Mouse (Mus musculus) testis, postnatal 14 days (tissue): Measurements from ENCODE around the gene Amigo1.

Experiments
- DNase-seq: peaks from one replicate; pipeline ENCODE4 v3.0.0; 2021; ENCODE audit warnings: low spot score

Gene Amigo1

DNA sequence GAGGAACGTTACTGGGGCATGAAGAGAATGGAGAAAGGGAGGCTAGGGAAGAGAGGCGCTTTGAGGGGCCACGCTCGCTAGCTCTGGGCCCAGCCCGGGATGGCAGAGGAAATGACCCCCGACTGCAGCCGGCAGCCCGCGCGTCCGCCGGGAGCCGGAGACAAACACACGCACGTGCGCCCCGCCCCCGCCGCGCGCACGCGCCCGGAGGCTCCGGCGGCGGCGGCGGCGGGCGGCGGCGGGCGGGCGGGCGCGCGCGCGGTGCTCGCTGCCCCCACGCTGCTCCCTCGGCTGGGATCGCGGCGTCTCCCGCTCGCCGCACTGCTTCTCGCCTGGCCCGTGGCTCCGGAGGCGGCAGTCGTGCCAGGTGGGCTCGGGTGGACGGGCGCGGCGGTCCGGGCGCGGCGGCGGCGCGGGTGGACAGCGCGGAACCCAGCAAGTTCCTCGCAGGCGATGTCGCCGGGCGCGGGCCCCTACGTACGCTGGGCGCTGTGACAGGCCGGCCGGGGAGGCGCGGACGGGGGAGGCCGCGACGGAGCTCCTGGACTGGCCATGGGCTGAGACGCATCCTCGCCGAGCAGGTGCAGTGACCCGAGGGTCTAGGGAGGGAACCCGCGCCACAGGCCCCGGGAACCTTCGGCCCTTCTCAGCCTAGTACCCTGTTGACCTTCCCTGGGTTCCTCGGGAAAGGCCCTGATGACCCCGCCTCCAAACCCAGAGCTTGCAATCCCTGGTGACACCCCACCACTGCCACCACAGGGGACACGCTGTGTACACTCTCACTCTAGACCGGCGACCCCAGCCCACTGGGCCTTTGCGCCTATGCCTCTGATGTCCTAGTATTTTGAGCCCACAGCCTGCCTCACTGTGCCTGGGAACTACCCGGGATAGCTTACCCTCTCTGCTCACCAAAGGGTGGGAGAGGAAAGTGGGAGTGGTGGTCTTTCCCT, at the start of gene Amigo1:
Amigo1 (plus strand) TSS at position 238 of the 950 bp plus-strand sequence.
- peak; percentile 69 for DNase-seq

DNA sequence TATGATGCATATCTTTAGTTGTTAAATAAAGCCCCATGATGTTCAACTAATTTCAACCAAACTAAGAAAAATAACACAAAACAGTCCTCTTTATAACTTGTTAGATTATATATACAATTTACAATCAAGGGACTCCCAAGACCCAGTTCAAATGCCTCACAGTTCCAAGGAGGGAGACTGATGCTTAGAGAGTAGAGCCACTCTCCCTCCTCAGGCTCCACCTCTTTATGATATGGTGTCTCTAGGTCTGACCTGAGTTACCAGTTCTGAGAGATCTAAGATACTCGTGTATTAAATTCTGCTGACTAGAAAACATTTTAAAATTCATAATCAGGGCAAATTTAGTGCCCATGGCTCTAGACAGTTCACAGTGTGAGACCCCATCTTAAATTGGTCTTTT, 47.0 kb upstream of the Amigo1 start:
- DNase-seq = no peak

GRCm38 (mm10) chr3:108140786-108141185, 45.3 kb upstream of the Amigo1 start:
- DNase-seq = no peak

- peak; percentile 91 for DNase-seq
Observed at GRCm38 (mm10) chr3:108145534-108146445, 40.3 kb upstream of the Amigo1 start, which contains the start of gene Gnai3. TSS of gene Gnai3 (minus strand) at chr3:108146146.

- no peak for DNase-seq
Observed at GRCm38 (mm10) chr3:108146671-108147070, 39.5 kb upstream of the Amigo1 start.

DNA sequence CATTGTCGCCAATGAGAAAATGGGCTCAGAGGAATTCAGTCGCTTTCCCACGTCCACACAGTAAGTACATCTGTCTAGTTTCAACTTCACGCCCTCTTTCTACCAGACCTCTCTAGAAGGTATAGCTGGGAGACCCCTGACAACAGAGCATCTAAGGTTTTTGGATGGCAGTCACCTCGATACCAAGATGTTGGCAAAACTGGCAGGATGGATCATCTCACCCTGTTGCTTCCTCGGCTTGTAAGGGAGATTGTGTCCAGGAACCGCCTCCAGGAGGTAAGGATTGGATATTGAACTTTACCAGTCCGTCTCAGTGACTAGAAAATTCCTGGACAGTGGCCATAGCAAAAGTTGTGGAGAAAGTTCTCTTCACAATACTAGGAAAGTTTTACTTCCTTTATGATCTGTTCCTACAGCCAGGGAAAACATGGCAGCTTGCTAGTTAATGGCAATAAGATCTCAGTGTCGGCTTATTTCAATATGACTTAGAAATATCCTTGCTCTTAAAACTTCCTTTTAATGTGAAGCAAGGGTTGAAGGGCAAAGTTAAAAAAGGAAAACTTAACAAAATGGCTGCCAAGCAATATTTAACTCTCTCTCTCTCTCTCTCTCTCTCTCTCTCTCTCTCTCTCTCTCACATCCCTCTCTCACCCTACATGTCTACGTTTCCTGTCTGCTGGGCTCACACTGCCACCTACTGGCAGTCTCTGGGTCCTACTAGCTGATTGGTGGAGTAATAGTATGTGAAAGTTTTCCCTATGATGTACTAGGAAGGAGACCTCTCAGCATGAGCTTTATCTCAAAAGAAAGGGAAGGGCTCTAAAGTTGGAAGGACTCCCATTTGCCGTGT, 38.5 kb upstream of the Amigo1 start:
- DNase-seq = peak; percentile 73

- DNase-seq = no peak
Observed at GRCm38 (mm10) chr3:108152290-108152689, 33.8 kb upstream of the Amigo1 start.

DNA sequence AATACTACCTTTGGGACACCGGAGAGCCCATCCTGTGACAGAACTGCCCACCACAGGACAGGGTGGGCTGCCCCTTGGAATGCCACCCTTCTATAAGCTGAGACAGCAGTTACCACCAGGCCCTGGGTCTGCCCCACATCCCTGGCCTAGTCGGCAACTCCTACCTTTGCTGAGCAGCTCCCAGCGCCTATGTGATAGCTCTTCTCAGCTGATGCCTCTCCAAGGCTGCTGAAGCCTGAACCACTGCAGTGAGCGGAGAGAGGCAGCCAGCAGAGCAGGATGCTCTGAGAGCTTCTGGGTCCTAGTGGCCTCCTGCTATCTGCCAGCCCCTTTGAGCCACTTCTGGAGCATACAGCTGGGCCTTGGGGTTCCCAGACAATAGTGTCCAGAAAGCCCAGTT, 31.5 kb upstream of the Amigo1 start, which contains the start of gene Gpr61:
Gpr61 (minus strand) TSS at position 227 of the 400 bp plus-strand sequence.
- DNase-seq = no peak

GRCm38 (mm10) chr3:108158383-108159037, 27.6 kb upstream of the Amigo1 start:
- no peak for DNase-seq

DNA sequence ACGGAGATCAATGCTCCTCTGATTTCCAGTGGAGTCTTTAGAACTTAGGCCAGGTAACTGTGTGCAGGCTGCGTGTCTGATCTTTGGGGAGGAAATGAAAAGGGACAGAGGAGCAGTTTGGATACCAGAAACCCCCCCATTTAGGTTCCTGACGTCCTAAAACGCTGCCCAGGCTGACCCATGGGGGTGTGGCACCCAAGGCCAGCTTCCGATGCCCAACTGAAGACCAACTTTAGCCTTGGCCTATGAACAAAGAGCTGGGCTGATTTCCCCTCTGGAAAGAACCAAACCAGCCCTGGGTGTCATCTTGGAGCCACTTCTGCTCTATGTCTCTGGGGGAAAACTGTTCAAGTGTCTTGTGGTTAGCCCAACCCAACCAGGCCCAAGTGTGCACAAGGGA, 22.0 kb upstream of the Amigo1 start:
- DNase-seq = no peak

- DNase-seq = peak; percentile 69
Observed at GRCm38 (mm10) chr3:108164807-108165206, 21.3 kb upstream of the Amigo1 start.

DNA sequence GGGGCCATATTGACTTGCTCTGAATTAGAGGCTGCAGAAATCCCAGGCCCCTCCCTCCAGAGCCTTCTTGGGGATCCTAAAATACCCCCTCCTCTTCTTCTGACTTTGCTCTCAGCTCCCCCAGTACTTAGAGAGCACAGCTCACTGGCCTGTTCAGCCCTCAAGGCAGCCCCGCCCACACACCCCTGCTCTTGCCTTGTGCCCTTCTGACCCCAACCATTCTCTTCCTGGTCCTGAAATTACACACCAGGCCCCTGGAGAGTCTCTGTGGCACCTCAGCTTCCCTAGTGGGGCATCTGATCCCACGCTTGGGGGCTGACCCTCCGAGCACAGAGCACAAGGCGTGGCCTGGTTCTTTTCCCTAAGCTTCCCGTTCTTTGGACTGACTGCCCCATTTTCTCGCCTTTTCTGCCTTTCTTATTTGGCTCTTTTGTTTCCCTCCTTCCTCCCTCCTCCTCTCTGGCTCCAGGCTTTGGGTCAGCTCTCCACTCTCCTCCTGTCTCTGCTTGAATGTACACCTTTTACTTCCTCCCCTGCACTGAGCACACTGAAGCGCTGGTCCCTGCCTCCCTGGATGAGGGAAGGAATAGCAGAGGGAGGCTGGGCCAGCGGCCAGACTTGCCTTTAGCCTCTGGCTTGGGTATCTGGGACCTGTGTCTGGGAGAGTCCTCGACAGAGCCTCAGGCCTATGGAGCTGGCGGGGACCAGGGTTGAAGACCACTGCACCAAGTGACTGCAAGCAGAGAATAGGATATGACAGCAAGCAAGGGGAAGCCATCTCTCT, 20.4 kb upstream of the Amigo1 start:
- no peak for DNase-seq

DNA sequence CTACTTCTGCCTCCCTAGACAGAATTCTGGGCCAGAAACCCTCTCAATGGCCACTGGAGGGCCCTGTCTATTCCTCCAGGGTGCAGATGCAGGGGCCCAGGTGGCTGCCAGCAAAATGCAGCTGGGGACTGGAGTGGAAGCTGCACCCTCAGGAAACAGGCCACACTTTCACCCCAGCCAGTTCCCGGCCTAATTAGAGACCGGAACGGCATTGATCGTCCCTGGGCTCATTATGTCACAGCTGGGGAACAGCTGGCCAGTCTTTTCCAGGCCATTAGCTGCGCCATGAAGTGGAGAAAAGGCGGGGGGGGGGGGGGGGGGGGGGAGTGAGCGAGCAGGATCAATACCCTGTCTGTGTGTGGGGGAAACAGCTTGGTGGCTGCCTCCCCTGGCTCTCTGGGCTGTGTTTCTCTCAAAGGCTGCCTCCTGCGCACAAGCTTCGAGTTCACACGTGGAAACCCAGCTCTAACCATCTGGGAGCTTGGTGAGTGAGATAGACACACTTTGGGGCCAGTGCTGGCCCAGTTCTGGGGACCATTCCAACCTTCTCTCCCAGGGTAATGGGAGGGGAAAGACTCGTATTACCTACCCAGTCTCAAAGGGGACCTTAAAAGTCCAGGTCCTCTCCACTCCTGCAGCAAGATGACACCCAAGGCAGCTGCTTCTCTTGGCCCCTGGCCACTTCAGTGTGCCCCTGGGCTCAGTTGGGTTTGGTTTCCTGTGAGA, 19.5 kb upstream of the Amigo1 start:
- DNase-seq = no peak

- DNase-seq = no peak
Observed at GRCm38 (mm10) chr3:108167499-108167898, 18.6 kb upstream of the Amigo1 start.

DNA sequence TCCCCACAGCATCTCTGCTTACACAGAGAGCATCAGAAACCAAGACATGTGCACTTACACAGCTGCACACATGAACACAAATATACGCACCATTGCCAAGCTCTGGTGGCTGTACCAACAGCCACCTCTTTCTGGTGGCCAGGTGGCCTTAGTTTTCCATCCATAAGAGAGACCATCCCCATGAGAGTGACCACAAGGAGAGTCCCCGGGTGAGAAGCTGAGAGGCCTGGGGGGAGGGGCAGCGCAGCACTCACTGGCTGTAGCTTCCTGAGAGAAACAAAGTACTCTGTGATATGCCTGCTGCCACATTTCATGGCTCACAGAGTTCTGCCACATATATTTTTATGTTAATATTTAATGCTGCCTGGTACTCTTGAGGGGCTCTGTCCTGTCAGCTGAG, 16.9 kb upstream of the Amigo1 start:
- no peak for DNase-seq

GRCm38 (mm10) chr3:108174672-108175531, 11.2 kb upstream of the Amigo1 start:
- no peak for DNase-seq

DNA sequence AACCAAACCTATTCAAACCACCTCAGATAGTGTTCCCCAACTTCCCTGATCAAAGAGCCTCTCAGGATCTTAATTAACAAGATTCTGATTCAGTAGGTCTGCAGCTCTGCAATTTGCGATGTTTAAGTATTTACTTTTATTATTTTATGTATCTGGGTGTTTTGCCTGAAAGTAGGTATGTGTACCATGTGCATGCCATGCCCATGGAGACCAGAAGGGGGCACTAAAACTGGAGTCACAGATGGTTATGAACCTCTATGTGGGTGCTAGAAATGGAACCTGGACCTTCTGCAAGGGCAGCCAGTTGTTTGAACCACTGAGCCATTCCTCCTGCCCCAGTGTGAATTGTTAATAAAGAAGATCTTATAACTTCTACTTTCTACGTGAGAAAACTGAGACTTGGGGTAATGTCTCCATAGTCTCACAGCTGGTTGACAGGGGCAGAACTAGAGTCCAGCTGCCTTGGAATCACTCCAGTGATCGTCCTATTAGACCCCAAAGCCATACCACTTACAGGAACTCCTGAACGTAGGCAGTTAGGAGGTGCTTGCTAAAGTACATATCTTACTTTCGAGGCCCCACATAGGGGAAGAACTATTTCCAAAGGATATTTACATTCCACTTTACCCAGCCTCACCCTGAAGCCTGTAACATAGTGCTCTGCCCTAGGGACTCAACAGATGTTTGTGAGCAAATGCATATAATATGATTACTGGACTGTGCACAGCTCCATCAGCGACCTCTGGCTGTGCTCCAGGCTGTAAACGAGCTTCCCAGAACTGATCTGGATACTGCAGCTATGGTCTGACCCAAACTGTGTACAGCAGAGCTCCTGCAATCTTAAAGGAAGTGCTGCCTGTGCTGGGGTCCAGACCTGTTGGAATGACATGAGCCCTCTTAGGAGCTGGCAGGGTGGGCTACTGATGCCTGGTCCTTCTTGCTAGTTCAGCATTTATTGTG, 7.1 kb upstream of the Amigo1 start:
- no peak for DNase-seq
